Mouse (Mus musculus) embryo, embryonic 11 days (tissue): Measurements from ENCODE around the gene Tas2r110.

Experiments
- DNase-seq: peaks from one replicate; pipeline ENCODE4 v3.0.0-alpha.2; 2015

Tas2r110 gene

DNA sequence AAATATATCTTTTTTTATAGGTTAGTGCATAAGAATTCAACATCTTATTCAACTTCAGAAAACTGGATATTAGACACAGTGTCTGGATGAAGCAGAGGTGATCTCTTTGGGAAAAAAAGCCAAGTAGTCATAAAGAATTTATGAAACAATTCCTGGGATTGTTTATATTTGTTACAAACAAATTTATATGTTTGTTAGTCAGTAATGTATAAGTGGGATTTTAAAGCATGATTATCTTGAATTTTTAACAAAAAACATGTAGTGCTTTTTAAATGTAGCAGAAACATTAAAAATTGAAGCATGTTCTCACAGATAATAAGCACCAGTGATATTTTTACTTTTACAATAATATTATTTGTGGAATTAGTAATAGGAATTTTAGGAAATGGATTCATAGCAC lies at the start of gene Tas2r110:
Gene Tas2r110 (plus strand): TSS at position 301 of the 400 bp plus-strand sequence.
- no peak for DNase-seq

- no peak for DNase-seq
Observed at GRCm38 (mm10) chr6:132846842-132847241, 21.0 kb upstream of the Tas2r110 start, which contains the start of gene Tas2r123. TSS of gene Tas2r123 (plus strand) at chr6:132847142.

- DNase-seq, result no peak
Observed at GRCm38 (mm10) chr6:132855138-132855537, 12.7 kb upstream of the Tas2r110 start, which contains the start of gene Tas2r116. TSS of gene Tas2r116 (plus strand) at chr6:132855438.

GRCm38 (mm10) chr6:132892711-132893110 lies 24.9 kb downstream of the Tas2r110 start, which contains the start of gene Tas2r113:
TSS of gene Tas2r113 (plus strand) at chr6:132893011.
- no peak for DNase-seq

GRCm38 (mm10) chr6:132909351-132909750 lies 41.5 kb downstream of the Tas2r110 start, which contains the start of gene Tas2r125:
TSS of gene Tas2r125 (plus strand) at chr6:132909651.
- DNase-seq, result no peak
